Mouse (Mus musculus): ENCODE results near the gene Dynlt1a. TPM values are rescaled to one million over a fixed set of nuclear protein-coding genes. Genes with fewer than 3 reads are reported as not detected.
"Not testable (repeated sequence)": the region's sequence is repeated elsewhere in the genome, so short reads cannot be mapped to it uniquely, and the experiment has no call there.

Dynlt1a gene
- polyA plus RNA-seq, 1 experiment from 2014 or later = 17.2 TPM

- WGBS = 94% methylated on average over 18 of the region's 19 CpGs
- not testable (repeated sequence) for ATAC-seq (ENCODE audit: insufficient number of reproducible peaks, low FRiP score, low TSS enrichment, low read depth); H3K9me3 ChIP-seq (replicated peaks); H3K4me2 ChIP-seq (replicated peaks); H3K27ac ChIP-seq (replicated peaks); H3K4me3 ChIP-seq (replicated peaks); H3K27me3 ChIP-seq; H3K9ac ChIP-seq; H3K36me3 ChIP-seq; H3K4me1 ChIP-seq
These were observed 36.8 kb downstream of the Dynlt1a start for GRCm38 (mm10) chr17:6280513-6280912.

DNA sequence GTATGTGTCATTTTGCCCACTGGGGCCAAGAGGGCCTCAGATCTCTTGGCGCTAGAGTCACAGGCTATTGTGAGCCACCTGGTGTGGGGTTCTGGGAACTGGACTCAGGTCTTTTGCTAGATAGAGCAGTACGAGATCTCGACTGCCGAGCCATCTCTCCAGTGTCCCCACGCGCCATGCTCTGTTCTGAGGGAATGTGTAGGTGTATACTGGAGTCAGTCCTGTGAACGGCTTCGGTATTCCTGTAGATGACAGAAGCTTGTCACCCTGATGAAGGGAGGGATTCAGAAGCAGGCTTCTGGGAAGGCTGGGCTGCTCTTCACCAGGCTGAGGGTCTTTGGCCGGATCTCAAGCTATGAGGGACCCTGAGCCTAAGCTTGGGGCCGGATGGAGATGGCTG lies 37.5 kb downstream of the Dynlt1a start:
- H3K4me2 ChIP-seq (replicated peaks); H3K4me1 ChIP-seq; ATAC-seq (ENCODE audit: insufficient number of reproducible peaks, low FRiP score, low TSS enrichment, low read depth); H3K36me3 ChIP-seq; H3K4me3 ChIP-seq (replicated peaks); H3K27me3 ChIP-seq; H3K27ac ChIP-seq (replicated peaks); H3K9me3 ChIP-seq (replicated peaks); H3K9ac ChIP-seq: not testable (repeated sequence)
- WGBS = 86% methylated on average over 10 of the region's 10 CpGs

GRCm38 (mm10) chr17:6279205-6279604 lies 38.1 kb downstream of the Dynlt1a start:
- 50% methylated on average over 8 of the region's 8 CpGs for WGBS
- not testable (repeated sequence) for H3K9me3 ChIP-seq (replicated peaks); H3K27me3 ChIP-seq; H3K9ac ChIP-seq; H3K4me3 ChIP-seq (replicated peaks); H3K4me1 ChIP-seq; H3K4me2 ChIP-seq (replicated peaks); H3K36me3 ChIP-seq; H3K27ac ChIP-seq (replicated peaks)
- ATAC-seq (ENCODE audit: insufficient number of reproducible peaks, low FRiP score, low TSS enrichment, low read depth) = 0 out of 2 replicates have a peak, but pooled peaks have one; percentile 52

- not testable (repeated sequence) for H3K27me3 ChIP-seq; H3K9ac ChIP-seq; H3K27ac ChIP-seq (replicated peaks); ATAC-seq (ENCODE audit: insufficient number of reproducible peaks, low FRiP score, low TSS enrichment, low read depth); H3K4me3 ChIP-seq (replicated peaks); H3K36me3 ChIP-seq; H3K4me1 ChIP-seq; H3K4me2 ChIP-seq (replicated peaks); H3K9me3 ChIP-seq (replicated peaks)
- 94% methylated on average over 6 of the region's 6 CpGs for WGBS
These were observed 42.6 kb downstream of the Dynlt1a start for GRCm38 (mm10) chr17:6274693-6275092.

DNA sequence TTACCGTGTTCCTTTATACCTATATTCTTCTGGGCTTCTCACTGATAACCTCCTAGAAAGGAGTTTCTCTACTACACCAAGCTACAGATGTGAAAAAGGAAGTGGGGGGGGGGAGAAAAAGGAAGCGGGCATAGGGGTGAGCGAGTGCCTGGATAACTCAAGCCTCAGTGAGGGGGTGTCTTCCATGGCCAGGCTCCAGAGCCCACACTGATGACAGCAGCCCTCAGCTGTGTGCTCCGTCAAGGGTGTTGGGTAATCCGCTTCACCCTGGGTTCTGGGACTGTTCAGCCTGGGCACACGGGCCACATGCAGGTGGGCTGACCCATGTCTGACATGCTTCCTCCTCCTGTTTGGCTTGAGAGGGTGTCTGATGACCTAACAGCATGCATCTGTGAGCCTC lies 45.3 kb downstream of the Dynlt1a start:
- not testable (repeated sequence) for ATAC-seq (ENCODE audit: insufficient number of reproducible peaks, low FRiP score, low TSS enrichment, low read depth); H3K9ac ChIP-seq; H3K4me1 ChIP-seq; H3K4me2 ChIP-seq (replicated peaks); H3K9me3 ChIP-seq (replicated peaks); H3K27ac ChIP-seq (replicated peaks); H3K27me3 ChIP-seq; H3K4me3 ChIP-seq (replicated peaks); H3K36me3 ChIP-seq
- 84% methylated on average over 6 of the region's 6 CpGs for WGBS

DNA sequence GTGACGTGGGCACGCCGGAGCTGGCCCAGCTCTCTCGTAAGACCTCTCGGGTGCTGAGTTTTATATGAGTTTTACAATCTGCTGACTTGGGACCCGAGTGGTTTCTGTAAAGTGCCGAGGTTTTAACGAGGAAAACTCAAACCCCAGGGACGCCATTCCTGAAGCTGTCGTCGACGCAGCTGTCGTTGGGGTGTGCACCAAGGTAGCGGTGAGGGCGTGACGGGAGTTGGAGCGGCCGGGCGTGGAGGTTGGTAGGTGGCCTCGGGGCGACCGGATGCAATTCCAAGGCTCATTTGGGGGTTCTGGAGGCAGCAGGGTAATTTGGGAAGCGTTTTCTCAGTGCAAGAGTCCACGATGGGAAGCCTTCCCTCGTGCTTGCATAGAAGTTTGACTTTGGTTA lies 46.5 kb downstream of the Dynlt1a start:
- H3K9ac ChIP-seq = peak overlapping the region; percentile 18; the same call in 1 of the 2 replicates
- H3K36me3 ChIP-seq; H3K9me3 ChIP-seq (replicated peaks); H3K27me3 ChIP-seq; ATAC-seq (ENCODE audit: insufficient number of reproducible peaks, low FRiP score, low TSS enrichment, low read depth); H3K4me1 ChIP-seq; H3K27ac ChIP-seq (replicated peaks): not testable (repeated sequence)
- H3K4me3 ChIP-seq (replicated peaks) = peak overlapping the region; percentile 51
- peak overlapping the region; percentile 61 for H3K4me2 ChIP-seq (replicated peaks)
- WGBS = under 1% methylated on average over 25 of the region's 25 CpGs

GRCm38 (mm10) chr17:6269876-6270831 lies 47.1 kb downstream of the Dynlt1a start:
- peak overlapping the region; percentile 61 for H3K4me2 ChIP-seq (replicated peaks)
- not testable (repeated sequence) for H3K27ac ChIP-seq (replicated peaks); H3K9me3 ChIP-seq (replicated peaks); H3K27me3 ChIP-seq; H3K36me3 ChIP-seq; H3K4me1 ChIP-seq
- 1% methylated on average over 64 of the region's 84 CpGs for WGBS
- peak; percentile 70 for ATAC-seq (ENCODE audit: insufficient number of reproducible peaks, low FRiP score, low TSS enrichment, low read depth)
- peak overlapping the region; percentile 18; the same call in 1 of the 2 replicates for H3K9ac ChIP-seq
- peak overlapping the region; percentile 51 for H3K4me3 ChIP-seq (replicated peaks)

- WGBS = 1% methylated on average over 17 of the region's 20 CpGs
- H3K27me3 ChIP-seq; H3K9ac ChIP-seq; H3K4me1 ChIP-seq; H3K9me3 ChIP-seq (replicated peaks); H3K36me3 ChIP-seq; ATAC-seq (ENCODE audit: insufficient number of reproducible peaks, low FRiP score, low TSS enrichment, low read depth); H3K27ac ChIP-seq (replicated peaks): not testable (repeated sequence)
- peak overlapping the region; percentile 16; the same call in 1 of the 2 replicates for H3K4me3 ChIP-seq (replicated peaks)
- peak overlapping the region; percentile 44 for H3K4me2 ChIP-seq (replicated peaks)
These were observed 60.2 kb downstream of the Dynlt1a start for GRCm38 (mm10) chr17:6257070-6257456.

DNA sequence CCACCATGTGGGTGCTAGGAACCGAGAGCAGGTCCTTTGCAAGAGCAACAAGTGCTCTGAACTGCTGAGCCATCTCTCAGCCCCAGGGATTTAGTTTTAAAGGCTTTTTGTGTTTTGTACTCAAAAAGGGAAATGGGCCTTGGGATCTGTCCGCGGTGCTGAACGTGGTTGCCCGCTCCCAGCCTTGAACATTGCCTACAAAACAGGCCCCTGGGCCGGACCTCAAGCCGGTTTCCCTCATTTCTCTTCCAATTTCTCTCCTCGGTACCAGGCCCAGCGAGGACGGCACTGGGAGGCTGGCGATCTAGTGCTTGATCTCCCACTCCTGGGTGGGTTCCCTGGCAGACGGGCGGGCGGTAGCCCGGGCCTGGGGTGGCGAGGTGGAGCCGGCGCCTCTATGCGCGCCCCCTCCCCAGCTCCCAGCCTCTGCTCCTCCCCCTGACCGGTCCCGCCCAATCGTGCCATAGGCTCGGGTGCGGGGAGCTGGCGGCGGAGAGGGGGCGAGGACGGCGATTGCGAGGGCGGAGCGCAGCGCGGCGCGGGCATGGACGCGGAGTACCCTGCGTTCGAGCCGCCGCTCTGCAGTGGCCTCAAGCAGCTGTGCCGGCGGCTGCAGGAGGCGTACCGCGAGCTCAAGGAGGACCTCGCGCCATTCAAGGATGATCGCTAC lies 60.8 kb downstream of the Dynlt1a start, which contains the start of gene Tmem181a:
Gene Tmem181a (plus strand): TSS at position 461 of the 670 bp plus-strand sequence.
- H3K4me1 ChIP-seq; H3K9ac ChIP-seq; H3K27ac ChIP-seq (replicated peaks); H3K27me3 ChIP-seq; H3K36me3 ChIP-seq; H3K9me3 ChIP-seq (replicated peaks): not testable (repeated sequence)
- Histone ChIP-seq H3K4me2 (replicated peaks) (peak within 1 kb of the TSS; percentile 44), H3K4me3 (replicated peaks) (peak within 1 kb of the TSS; percentile 16; the same call in 1 of the 2 replicates)
- under 1% methylated on average over 22 of the region's 51 CpGs for WGBS
- ATAC-seq (ENCODE audit: insufficient number of reproducible peaks, low FRiP score, low TSS enrichment, low read depth) = peak; percentile 48; the same call in 1 of the 2 replicates

Data from embryonic facial prominence, embryonic 15.5 days (tissue).